Comparison of ENCODE assay signal across 22 mouse cellular contexts in genomic region chr4:129783506-129783905, GRCm38 (mm10). TPM values are rescaled to one million over a fixed set of nuclear protein-coding genes. Genes with fewer than 3 reads are reported as not detected.
A peak's percentile ranks its signal among the peaks of the same experiment; 100 is the strongest.
DNase-seq lines count a peak whose midpoint lies in the region; ATAC-seq and TF ChIP-seq lines count a peak whose summit lies in the region.
"Had no signal": no experiment of that assay in that cellular context is flagged by ENCODE, and none has a peak within 500 bp of the region (broad histone marks: within the 10 kb centered on the region; RNA-seq: fewer than 3 reads in every experiment).

No protein-coding gene starts in this region.

- no peaks in the 10 kb centered on the region for H3K27me3 ChIP-seq in liver, adult 2 months (ENCODE audit: control insufficient read depth, insufficient read depth, low read length)
- H3K27me3 ChIP-seq in embryonic facial prominence, embryonic 12.5 days: no peaks in the 10 kb centered on the region
- no peaks in the 10 kb centered on the region for H3K27me3 ChIP-seq in embryonic facial prominence, embryonic 15.5 days
- H3K27me3 ChIP-seq: heart, embryonic 12.5 days; heart, embryonic 15.5 days had no signal

- no peaks in the 10 kb centered on the region for H3K36me3 ChIP-seq in liver, adult 2 months (ENCODE audit: control insufficient read depth, insufficient read depth, low read length)
- no peaks in the 10 kb centered on the region for H3K36me3 ChIP-seq in embryonic facial prominence, embryonic 12.5 days
- no peaks in the 10 kb centered on the region for H3K36me3 ChIP-seq in embryonic facial prominence, embryonic 15.5 days
- H3K36me3 ChIP-seq: heart, embryonic 12.5 days; heart, embryonic 15.5 days had no signal

- TF ChIP-seq CTCF in gastrocnemius, adult 2 months (IDR thresholded peaks at IDR 0.05): no peak
- TF ChIP-seq CTCF in liver, adult 2 months (IDR thresholded peaks at IDR 0.05; ENCODE audit: low read depth, low read length): no peak

- H3K9me3 ChIP-seq in embryonic facial prominence, embryonic 12.5 days: peaks cover 4% of the 10 kb centered on the region; the same call in 1 of the 2 replicates
- H3K9me3 ChIP-seq in embryonic facial prominence, embryonic 15.5 days (replicated peaks): no peaks in the 10 kb centered on the region
- H3K9me3 ChIP-seq: heart, embryonic 15.5 days had no signal

- H3K4me1 ChIP-seq in liver, adult 2 months (ENCODE audit: control insufficient read depth, insufficient read depth, low read length): peaks cover 16% of the 10 kb centered on the region
- peaks cover 20% of the 10 kb centered on the region for H3K4me1 ChIP-seq in embryonic facial prominence, embryonic 12.5 days
- H3K4me1 ChIP-seq in embryonic facial prominence, embryonic 15.5 days: peaks cover 24% of the 10 kb centered on the region

- no peaks in the 10 kb centered on the region for H3K79me2 ChIP-seq in liver, adult 2 months (ENCODE audit: control insufficient read depth, insufficient read depth, low read length)

- H3K4me2 ChIP-seq in embryonic facial prominence, embryonic 12.5 days (replicated peaks): no peak overlapping the region
- H3K4me2 ChIP-seq in embryonic facial prominence, embryonic 15.5 days (replicated peaks): no peak overlapping the region
- H3K4me2 ChIP-seq: heart, embryonic 12.5 days; heart, embryonic 15.5 days; hindbrain, embryonic 14.5 days had no signal

- no peak for ATAC-seq in embryonic facial prominence, embryonic 12.5 days (ENCODE audit: insufficient number of reproducible peaks, insufficient read depth, low FRiP score, low TSS enrichment)
- ATAC-seq in embryonic facial prominence, embryonic 15.5 days (ENCODE audit: insufficient number of reproducible peaks, low FRiP score, low TSS enrichment, low read depth): no peak
- ATAC-seq: CD4-positive, CD25-positive, alpha-beta regulatory T cell, adult 4 months; inflammation-experienced regulatory T-cells, adult 6 months; intestine, embryonic 16.5 days had no signal

- 55% methylated on average over 5 of the region's 5 CpGs for WGBS in liver, adult 2 months
- 77% methylated on average over 5 of the region's 5 CpGs for WGBS in embryonic facial prominence, embryonic 12.5 days
- WGBS in embryonic facial prominence, embryonic 15.5 days: 62% methylated on average over 5 of the region's 5 CpGs

- no peak for DNase-seq in gastrocnemius, adult 2 months
- DNase-seq in gastrocnemius, adult 8-10 months (ENCODE audit: low spot score in 2 of 2): no peak
- DNase-seq in liver, adult 2 months (ENCODE audit: extremely low read depth, low read depth, low spot score): peak; percentile 51
- DNase-seq in liver: no peak
- DNase-seq in lung, postnatal 4 days: no peak
- no peak for DNase-seq in testis, postnatal 14 days (ENCODE audit: low spot score)
- DNase-seq: adrenal gland, adult 2 months; adrenal gland, postnatal 14 days; cerebellum, adult 11-12 months; cerebellum, adult 8-10 months; cerebellum, postnatal 36 days; heart, adult 2 months; heart, postnatal 4 days; kidney, adult 18-20 months had no signal

- no peak for TF ChIP-seq POLR2A in liver, adult 2 months (IDR thresholded peaks at IDR 0.05; ENCODE audit: extremely low read depth, insufficient read depth, low read length)

- no peak overlapping the region for H3K9ac ChIP-seq in liver, adult 2 months (ENCODE audit: low read depth, low read length)
- H3K9ac ChIP-seq in embryonic facial prominence, embryonic 12.5 days: no peak overlapping the region
- no peak overlapping the region for H3K9ac ChIP-seq in embryonic facial prominence, embryonic 15.5 days
- H3K9ac ChIP-seq: heart, embryonic 12.5 days; heart, embryonic 15.5 days; hindbrain, embryonic 14.5 days had no signal

- peak overlapping the region; percentile 68; the same call in 1 of the 2 replicates for H3K27ac ChIP-seq in gastrocnemius, adult 2 months
- 0 out of 2 replicates have a peak overlapping the region, but pooled peaks have one; percentile 9 for H3K27ac ChIP-seq in liver, adult 2 months (replicated peaks; ENCODE audit: insufficient read depth, low read depth, low read length)
- H3K27ac ChIP-seq in embryonic facial prominence, embryonic 12.5 days: peak overlapping the region; percentile 70
- peak overlapping the region; percentile 75; the same call in 1 of the 2 replicates for H3K27ac ChIP-seq in embryonic facial prominence, embryonic 15.5 days (replicated peaks)
- H3K27ac ChIP-seq: heart, adult 2 months; hindbrain, embryonic 14.5 days had no signal

- intact Hi-C loops in gastrocnemius, adult 2 months (cut with DNase I): loop anchor here (5.0 kb wide), 2 partner anchors 34 to 81 kb away; no protein-coding TSS in a partner anchor

- no peak overlapping the region for H3K4me3 ChIP-seq in gastrocnemius, adult 2 months
- H3K4me3 ChIP-seq in liver, adult 2 months (ENCODE audit: insufficient read depth, low read depth, low read length): no peak overlapping the region
- H3K4me3 ChIP-seq in embryonic facial prominence, embryonic 12.5 days: no peak overlapping the region
- H3K4me3 ChIP-seq in embryonic facial prominence, embryonic 15.5 days (replicated peaks): no peak overlapping the region
- H3K4me3 ChIP-seq: heart, adult 2 months; heart, embryonic 12.5 days; heart, embryonic 15.5 days had no signal

RNA-seq across cellular contexts. Expression of gene Ptp4a2, which starts 27.5 kb away (rescaled TPM):
- 100 to 1,000 TPM; 569 to 658 TPM for total RNA-seq in gastrocnemius, adult 2 months (2021)
- 100 to 1,000 TPM; 663 to 813 (median 803) TPM for total RNA-seq in gastrocnemius, adult 8-10 months (2022)
- total RNA-seq in liver, adult 2 months (2014; rRNA removed): 58.4 and 63.4 TPM in 2 replicates
- 41.1 and 49.5 TPM in 2 replicates for polyA plus RNA-seq in liver, adult 2 months (2012; rRNA removed)
- polyA plus RNA-seq in embryonic facial prominence, embryonic 12.5 days (2016; fragmentation: Nextera tagmentation; extraction: Ambion mirVana): 306 and 332 TPM in 2 replicates
- polyA plus RNA-seq in embryonic facial prominence, embryonic 15.5 days (2015; fragmentation: Nextera tagmentation; extraction: Ambion mirVana): 316 and 324 TPM in 2 replicates

RNA-seq across cellular contexts. Expression of gene Khdrbs1, which starts 41.4 kb away (rescaled TPM):
- total RNA-seq in gastrocnemius, adult 2 months (2021): 10 to 100 TPM; 24.3 to 27.0 TPM
- total RNA-seq in gastrocnemius, adult 8-10 months (2022): 10 to 100 TPM; 20.2 to 24.6 (median 23.2) TPM
- total RNA-seq in liver, adult 2 months (2014; rRNA removed): 12.2 and 12.3 TPM in 2 replicates
- 6.9 and 7.9 TPM in 2 replicates for polyA plus RNA-seq in liver, adult 2 months (2012; rRNA removed)
- polyA plus RNA-seq in embryonic facial prominence, embryonic 12.5 days (2016; fragmentation: Nextera tagmentation; extraction: Ambion mirVana): 191 and 204 TPM in 2 replicates
- 98.8 and 99.1 TPM in 2 replicates for polyA plus RNA-seq in embryonic facial prominence, embryonic 15.5 days (2015; fragmentation: Nextera tagmentation; extraction: Ambion mirVana)

Comparison
In these comparisons a context has a peak if more than half of its experiments do, and no peak if none do; other contexts are left out.
1. H3K27ac ChIP-seq: peak in every context shown above with its lines; median percentile 75 in embryonic facial prominence, embryonic 15.5 days; 70 in embryonic facial prominence, embryonic 12.5 days; 68 in gastrocnemius, adult 2 months; 9 in liver, adult 2 months.